Mouse (Mus musculus) testis, adult 2 months (tissue): ENCODE measurements around the gene Rnf223.

Source experiments
- CTCF ChIP-seq: fragments of 200-500 bp; IDR thresholded peaks from 2 replicates; pipeline ENCODE4 v1.5.1; 2012; ENCODE audit warnings: low read depth, mild to moderate bottlenecking, inconsistent platforms, low read length, moderate library complexity; ENCODE audit not compliant: control insufficient read depth, insufficient read depth, insufficient replicate concordance
- POLR2A ChIP-seq: fragments of 200-500 bp; IDR thresholded peaks from 2 replicates; pipeline ENCODE4 v1.6.1; 2012; ENCODE audit warnings: low read depth, mild to moderate bottlenecking, inconsistent platforms, low read length, moderate library complexity; ENCODE audit not compliant: control insufficient read depth

GRCm38 (mm10) chr4:156083348-156083747, 47.0 kb upstream of the Rnf223 start:
- TF ChIP-seq CTCF, result no peak
- no peak for TF ChIP-seq POLR2A
